Mouse (Mus musculus) limb, embryonic 13.5 days (tissue): ENCODE results near the gene Gsta1. TPM values are rescaled to one million over a fixed set of nuclear protein-coding genes. Genes with fewer than 3 reads are reported as not detected.
"Not testable (repeated sequence)": the region's sequence is repeated elsewhere in the genome, so short reads cannot be mapped to it uniquely, and the experiment has no call there.

ENCODE experiments used
- ATAC-seq: fragments of 200-750 bp; cut with Nextera tagmentation; 2 replicates; pipeline ENCODE4 v1.8.0; 2017; ENCODE audit warnings: low read depth, moderate number of reproducible peaks, moderate TSS enrichment; ENCODE audit not compliant: low FRiP score
- H3K27ac ChIP-seq: fragments of 300-500 bp; sonication (generic); 2 replicates; pipeline ENCODE4 v1.5.1; 2015; ENCODE audit warnings: inconsistent platforms, mild to moderate bottlenecking, moderate library complexity
- H3K27me3 ChIP-seq: fragments of 300-500 bp; sonication (generic); 2 replicates; pipeline ENCODE4 v1.6.1; 2015; ENCODE audit warnings: mild to moderate bottlenecking, inconsistent platforms
- H3K36me3 ChIP-seq: fragments of 300-500 bp; sonication (generic); 2 replicates; pipeline ENCODE4 v1.6.1; 2015; ENCODE audit warnings: inconsistent platforms, mild to moderate bottlenecking, moderate library complexity
- H3K4me1 ChIP-seq: fragments of 300-500 bp; sonication (generic); 2 replicates; pipeline ENCODE4 v1.6.1; 2015; ENCODE audit warnings: inconsistent platforms
- H3K4me2 ChIP-seq: fragments of 300-500 bp; sonication (generic); replicated peaks from 2 replicates; pipeline ENCODE4 v1.6.1; 2015; ENCODE audit warnings: inconsistent platforms, mild to moderate bottlenecking, moderate library complexity
- H3K4me3 ChIP-seq: fragments of 300-500 bp; sonication (generic); 2 replicates; pipeline ENCODE4 v1.5.1; 2015; ENCODE audit warnings: moderate library complexity, mild to moderate bottlenecking, inconsistent platforms
- H3K9ac ChIP-seq: fragments of 300-500 bp; sonication (generic); 2 replicates; pipeline ENCODE4 v1.6.1; 2015; ENCODE audit warnings: mild to moderate bottlenecking, inconsistent platforms
- H3K9me3 ChIP-seq: fragments of 300-500 bp; sonication (generic); 2 replicates; pipeline ENCODE4 v1.6.1; 2016; ENCODE audit warnings: inconsistent platforms
- WGBS: fragments of 180-500 bp; shearing (Covaris S2); methylation state at CpG from one replicate; pipeline ENCODE4 v1.1.7; 2015; 5-methylcytosine and 5-hydroxymethylcytosine counted together
- polyA plus RNA-seq: library from polyadenylated mRNA; unstranded; fragments of >200 nt; fragmentation: Nextera tagmentation; extraction: Ambion mirVana; gene quantifications from 2 replicates; pipeline ENCODE4 v1.2.1, GENCODE M21; 2015

The Gsta1 gene
- polyA plus RNA-seq, 1 experiment from 2014 or later = not detected

- Histone ChIP-seq H3K9ac (no peak overlapping the region), H3K4me3 (no peak overlapping the region), H3K9me3 (no peaks in the 10 kb centered on the region), H3K4me1 (no peaks in the 10 kb centered on the region), H3K27me3 (no peaks in the 10 kb centered on the region), H3K27ac (no peak overlapping the region), H3K4me2 (no peak overlapping the region), H3K36me3 (peaks cover 32% of the 10 kb centered on the region)
- WGBS = 93% methylated on average over 2 of the region's 2 CpGs
- ATAC-seq = no peak
Observed at GRCm38 (mm10) chr9:78210821-78211220, 19.6 kb upstream of the Gsta1 start.

DNA sequence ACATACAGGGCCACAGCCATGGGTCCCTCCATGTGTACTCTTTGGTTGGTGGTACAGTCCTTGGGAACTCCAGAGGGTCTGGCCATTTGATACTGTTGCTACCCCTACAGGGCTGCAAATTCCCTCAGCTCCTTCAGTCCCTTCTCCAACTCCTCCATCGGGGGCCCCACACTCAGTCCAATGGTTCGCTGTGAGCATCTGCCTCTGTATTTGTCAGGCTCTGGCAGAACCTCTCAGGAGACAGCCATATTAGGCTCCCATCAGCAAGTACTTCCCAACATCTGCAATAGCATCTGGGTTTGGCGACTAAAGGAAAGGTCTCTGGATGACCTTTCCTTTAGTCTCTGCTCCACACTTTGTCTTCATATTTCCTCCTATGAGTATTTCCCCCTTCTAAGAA, 18.9 kb upstream of the Gsta1 start:
- no peak for ATAC-seq
- Histone ChIP-seq H3K9ac (no peak overlapping the region), H3K4me3 (no peak overlapping the region), H3K36me3 (peaks cover 26% of the 10 kb centered on the region), H3K27me3 (no peaks in the 10 kb centered on the region), H3K4me1 (no peaks in the 10 kb centered on the region), H3K4me2 (no peak overlapping the region), H3K9me3 (no peaks in the 10 kb centered on the region), H3K27ac (no peak overlapping the region)
- WGBS = 91% methylated on average over 3 of the region's 3 CpGs

DNA sequence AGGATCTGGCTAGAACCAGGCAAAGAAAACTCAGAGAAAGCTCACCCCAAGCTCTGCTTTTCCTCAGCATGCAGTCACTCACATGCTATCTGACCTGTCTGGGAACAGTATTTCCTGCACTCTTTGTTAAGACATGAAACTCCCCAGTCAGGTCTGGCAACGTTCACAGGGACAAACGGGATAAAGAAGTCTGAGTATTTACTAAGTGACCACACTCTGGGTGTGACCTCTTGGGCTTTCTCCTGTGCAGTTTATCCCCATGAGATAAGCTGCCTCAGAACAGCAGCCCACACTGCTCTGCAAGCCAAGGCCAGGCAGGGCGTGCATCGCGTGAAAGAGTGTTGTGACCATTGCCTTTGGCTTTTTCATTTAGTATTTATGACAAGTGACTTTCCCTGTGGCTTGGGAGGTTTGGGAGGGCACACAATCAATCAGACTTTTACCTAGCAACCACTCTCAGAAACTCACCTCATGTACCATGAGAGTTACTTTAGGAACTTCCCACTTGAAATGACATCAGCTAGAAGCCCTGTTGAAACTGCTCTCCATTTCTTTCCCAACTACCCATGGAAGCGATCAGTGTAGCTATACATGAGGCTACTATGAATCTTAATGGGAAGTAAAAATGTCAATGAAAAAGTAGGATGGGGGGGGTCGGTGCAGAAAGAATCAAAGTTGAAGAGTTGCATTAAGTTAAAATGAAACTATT, 18.0 kb upstream of the Gsta1 start:
- Histone ChIP-seq H3K9me3 (no peaks in the 10 kb centered on the region), H3K9ac (no peak overlapping the region), H3K4me3 (no peak overlapping the region), H3K4me1 (no peaks in the 10 kb centered on the region), H3K4me2 (no peak overlapping the region), H3K27ac (no peak overlapping the region), H3K36me3 (peaks cover 26% of the 10 kb centered on the region), H3K27me3 (no peaks in the 10 kb centered on the region)
- no peak for ATAC-seq
- 78% methylated on average over 7 of the region's 7 CpGs for WGBS

- no peak overlapping the region for H3K27ac ChIP-seq
- no peaks in the 10 kb centered on the region for H3K36me3 ChIP-seq
- H3K4me1 ChIP-seq = no peaks in the 10 kb centered on the region
- no peak overlapping the region for H3K4me3 ChIP-seq
- H3K9ac ChIP-seq = no peak overlapping the region
- ATAC-seq = no peak
- no peaks in the 10 kb centered on the region for H3K9me3 ChIP-seq
- no peak overlapping the region for H3K4me2 ChIP-seq
- WGBS = 81% methylated on average over 4 of the region's 4 CpGs
- no peaks in the 10 kb centered on the region for H3K27me3 ChIP-seq
Observed at GRCm38 (mm10) chr9:78217074-78217473, 13.4 kb upstream of the Gsta1 start.

DNA sequence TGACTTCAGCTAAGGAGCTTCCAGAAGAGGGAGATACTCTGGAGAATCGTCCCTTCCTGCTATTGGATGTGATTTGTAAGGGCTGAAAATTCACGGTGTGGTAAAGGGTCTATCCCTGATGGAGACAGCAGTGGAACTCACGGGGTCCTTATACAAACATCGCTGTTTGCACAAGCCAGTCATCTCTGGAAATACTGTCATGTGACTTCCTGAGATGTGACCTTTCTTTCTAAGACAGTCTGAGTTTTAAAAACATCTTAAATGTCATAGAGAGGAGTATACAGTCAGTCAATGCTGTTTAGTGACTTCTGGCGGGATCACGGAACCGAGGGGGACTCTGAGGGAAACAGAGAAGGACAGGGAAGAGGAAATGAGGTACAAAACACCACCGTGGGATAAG, 7.8 kb upstream of the Gsta1 start:
- WGBS = 78% methylated on average over 8 of the region's 8 CpGs
- no peaks in the 10 kb centered on the region for H3K27me3 ChIP-seq
- H3K4me3 ChIP-seq = no peak overlapping the region
- no peak overlapping the region for H3K27ac ChIP-seq
- H3K4me2 ChIP-seq = no peak overlapping the region
- 0 out of 2 replicates have a peak, but pooled peaks cover 2% of the 10 kb centered on the region for H3K4me1 ChIP-seq
- H3K36me3 ChIP-seq = no peaks in the 10 kb centered on the region
- no peak for ATAC-seq
- no peaks in the 10 kb centered on the region for H3K9me3 ChIP-seq
- no peak overlapping the region for H3K9ac ChIP-seq

- Histone ChIP-seq H3K4me1 (0 out of 2 replicates have a peak, but pooled peaks cover 2% of the 10 kb centered on the region), H3K4me2 (no peak overlapping the region), H3K9me3 (no peaks in the 10 kb centered on the region), H3K4me3 (no peak overlapping the region), H3K36me3 (no peaks in the 10 kb centered on the region), H3K27me3 (no peaks in the 10 kb centered on the region), H3K27ac (no peak overlapping the region), H3K9ac (no peak overlapping the region)
- WGBS = 61% methylated on average over 10 of the region's 10 CpGs
- no peak for ATAC-seq
Observed at GRCm38 (mm10) chr9:78223221-78223902, 7.1 kb upstream of the Gsta1 start.

- ATAC-seq = no peak
- H3K9me3 ChIP-seq = no peaks in the 10 kb centered on the region
- H3K4me3 ChIP-seq = no peak overlapping the region
- no peaks in the 10 kb centered on the region for H3K27me3 ChIP-seq
- H3K4me1 ChIP-seq = 0 out of 2 replicates have a peak, but pooled peaks cover 2% of the 10 kb centered on the region
- no peak overlapping the region for H3K9ac ChIP-seq
- no peak overlapping the region for H3K4me2 ChIP-seq
- H3K27ac ChIP-seq = no peak overlapping the region
- no peaks in the 10 kb centered on the region for H3K36me3 ChIP-seq
- WGBS = 75% methylated on average over 2 of the region's 2 CpGs
Observed at GRCm38 (mm10) chr9:78224418-78224817, 6.0 kb upstream of the Gsta1 start.

GRCm38 (mm10) chr9:78225304-78225703, 5.2 kb upstream of the Gsta1 start:
- Histone ChIP-seq H3K9me3 (no peaks in the 10 kb centered on the region), H3K4me1 (0 out of 2 replicates have a peak, but pooled peaks cover 2% of the 10 kb centered on the region), H3K27me3 (no peaks in the 10 kb centered on the region), H3K9ac (no peak overlapping the region), H3K36me3 (no peaks in the 10 kb centered on the region), H3K4me2 (no peak overlapping the region), H3K27ac (no peak overlapping the region), H3K4me3 (no peak overlapping the region)
- ATAC-seq = no peak
- WGBS = 78% methylated on average over 11 of the region's 11 CpGs

GRCm38 (mm10) chr9:78228122-78228521, 2.3 kb upstream of the Gsta1 start:
- Histone ChIP-seq H3K4me3 (no peak overlapping the region), H3K27me3 (no peaks in the 10 kb centered on the region), H3K9me3 (no peaks in the 10 kb centered on the region), H3K36me3 (no peaks in the 10 kb centered on the region), H3K27ac (no peak overlapping the region), H3K4me2 (no peak overlapping the region), H3K4me1 (0 out of 2 replicates have a peak, but pooled peaks cover 2% of the 10 kb centered on the region), H3K9ac (no peak overlapping the region)
- WGBS = 90% methylated on average over 2 of the region's 2 CpGs
- ATAC-seq = no peak

DNA sequence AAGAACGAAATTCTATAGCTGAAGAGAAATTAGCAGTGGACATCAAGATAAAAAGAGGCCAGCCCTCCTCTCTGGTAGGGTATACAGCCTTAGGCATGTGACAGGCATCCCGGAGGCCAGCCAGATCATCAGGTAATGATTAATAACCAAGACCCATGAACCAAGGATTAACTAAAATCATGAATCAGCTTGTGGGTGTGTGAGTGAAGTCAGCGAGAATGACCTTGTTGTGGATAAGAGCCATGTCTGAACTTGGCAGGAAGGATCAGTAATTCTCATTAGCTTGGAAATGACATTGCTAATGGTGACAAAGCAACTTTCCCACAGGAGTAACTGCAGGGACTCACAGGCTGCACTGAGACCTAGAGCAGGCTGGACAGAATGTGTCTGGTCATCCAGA, 798 bp upstream of the Gsta1 start:
- H3K9ac ChIP-seq, H3K4me3 ChIP-seq, H3K4me2 ChIP-seq, H3K4me1 ChIP-seq, H3K27me3 ChIP-seq, H3K27ac ChIP-seq, H3K36me3 ChIP-seq, H3K9me3 ChIP-seq, ATAC-seq: not testable (repeated sequence)
- WGBS = 47% methylated on average over 3 of the region's 3 CpGs

GRCm38 (mm10) chr9:78233121-78233695, 2.8 kb downstream of the Gsta1 start:
- not testable (repeated sequence) for H3K4me2 ChIP-seq, H3K27me3 ChIP-seq, H3K36me3 ChIP-seq, H3K27ac ChIP-seq, H3K9me3 ChIP-seq, H3K9ac ChIP-seq, H3K4me3 ChIP-seq, H3K4me1 ChIP-seq, ATAC-seq
- WGBS = no CpG with 5 or more reads among the region's 10 CpGs

- H3K27me3 ChIP-seq, H3K4me3 ChIP-seq, H3K4me2 ChIP-seq, H3K9ac ChIP-seq, ATAC-seq, H3K9me3 ChIP-seq, H3K4me1 ChIP-seq, H3K36me3 ChIP-seq, H3K27ac ChIP-seq: not testable (repeated sequence)
- WGBS = 58% methylated on average over 4 of the region's 4 CpGs
Observed at GRCm38 (mm10) chr9:78255683-78256470, 25.4 kb downstream of the Gsta1 start.
